Mouse (Mus musculus) brain, embryonic 14.5 days (tissue): Measurements from ENCODE around the gene Gstz1.

Experiments
- CTCF ChIP-seq: fragments of 200-500 bp; IDR thresholded peaks from 2 replicates; pipeline ENCODE4 v1.5.1; 2012; ENCODE audit warnings: inconsistent platforms, mild to moderate bottlenecking, moderate library complexity, borderline replicate concordance; ENCODE audit not compliant: insufficient read depth, insufficient read length; ENCODE audit errors: extremely low read depth
- POLR2A ChIP-seq: fragments of 200-500 bp; IDR thresholded peaks from 2 replicates; pipeline ENCODE4 v1.6.1; 2012; ENCODE audit warnings: mild to moderate bottlenecking, inconsistent platforms, borderline replicate concordance; ENCODE audit not compliant: poor library complexity, insufficient read depth, insufficient read length, severe bottlenecking; ENCODE audit errors: extremely low read depth

DNA sequence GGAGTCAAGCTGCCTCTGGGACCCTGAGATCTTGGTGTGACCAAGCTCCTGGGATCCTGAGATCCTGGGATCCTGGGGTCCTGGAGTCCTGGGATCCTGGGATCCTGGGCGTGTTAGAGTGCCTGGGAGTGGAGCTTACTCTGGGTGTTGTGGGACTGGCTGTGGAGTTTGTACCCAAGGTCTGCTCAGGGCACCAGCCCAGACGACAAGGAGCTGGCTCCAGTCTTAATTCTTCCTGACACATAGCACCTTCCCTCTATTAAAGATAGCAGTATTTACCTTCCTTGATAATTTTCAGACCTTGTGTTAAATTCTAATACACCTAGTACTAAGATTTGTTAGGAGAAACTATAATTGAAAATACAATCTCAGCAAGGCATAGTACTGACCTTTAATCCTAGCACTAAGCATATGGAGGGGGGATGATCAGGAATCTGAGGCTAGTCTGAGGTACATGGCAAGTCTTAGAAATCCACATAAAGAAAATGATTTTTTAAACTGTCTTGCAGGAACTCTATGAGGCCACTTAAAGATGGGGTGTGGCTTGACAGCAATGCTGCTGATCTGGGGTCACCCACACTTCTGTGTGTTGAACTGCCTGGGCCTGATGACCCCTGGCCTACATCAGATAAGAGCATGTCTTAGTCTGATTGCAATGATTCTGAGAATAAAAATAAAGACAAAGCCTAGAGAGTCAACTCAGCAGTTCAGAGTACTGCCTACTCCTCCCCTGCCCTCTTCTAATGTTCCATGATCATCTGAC lies 66.1 kb downstream of the Gstz1 start:
- TF ChIP-seq POLR2A: no peak
- no peak for TF ChIP-seq CTCF
